Mouse (Mus musculus) E14TG2a.4 (cell line): ENCODE measurements around the gene Dhh.

Experiments used
- CTCF ChIP-seq: conservative IDR thresholded peaks from 2 replicates; pipeline ENCODE4 v1.5.1; 2014; ENCODE audit warnings: low read length
- NANOG ChIP-seq: IDR thresholded peaks from 2 replicates; pipeline ENCODE4 v1.6.1; 2014; ENCODE audit warnings: borderline replicate concordance, low read length, mixed read lengths
- POU5F1 ChIP-seq: IDR thresholded peaks from 2 replicates; pipeline ENCODE4 v1.6.1; 2014; ENCODE audit warnings: low read length, borderline replicate concordance

DNA sequence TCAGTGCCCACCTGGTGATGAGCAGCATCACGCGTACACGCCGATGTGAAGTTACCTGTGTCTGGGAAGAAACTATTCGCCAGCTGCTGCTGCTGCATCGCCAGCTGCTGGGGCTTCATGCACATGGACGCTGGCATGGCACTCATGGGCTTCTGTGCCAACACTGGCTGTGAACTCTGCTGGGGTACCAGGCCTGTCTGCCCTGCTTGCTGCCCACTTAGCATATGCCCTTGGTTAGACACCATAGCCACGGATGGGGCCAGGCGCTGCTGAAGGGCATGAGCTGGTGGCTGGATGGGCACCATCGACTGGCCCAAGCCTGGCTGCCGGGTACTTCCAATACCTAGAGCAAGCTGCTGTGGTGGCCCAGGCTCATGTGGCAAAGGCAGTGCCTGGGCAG, 49.2 kb downstream of the Dhh start:
- no peak for TF ChIP-seq CTCF
- TF ChIP-seq POU5F1: no peak
- no peak for TF ChIP-seq NANOG
